Mouse (Mus musculus) liver, postnatal 0 days (tissue): ENCODE measurements around the gene Adarb1. TPM values are rescaled to one million over a fixed set of nuclear protein-coding genes. Genes with fewer than 3 reads are reported as not detected.
"Not testable (repeated sequence)": the region's sequence is repeated elsewhere in the genome, so short reads cannot be mapped to it uniquely, and the experiment has no call there.

Source experiments
- ATAC-seq: fragments of 200-750 bp; cut with Nextera tagmentation; 2 replicates; pipeline ENCODE4 v1.8.0; 2017; ENCODE audit warnings: mild to moderate bottlenecking, moderate library complexity
- DNase-seq: peaks from one replicate; pipeline ENCODE4 v3.0.0-alpha.2; 2016
- H3K27ac ChIP-seq: fragments of 300-500 bp; sonication (generic); 2 replicates; pipeline ENCODE4 v1.5.1; 2014; ENCODE audit warnings: antibody characterized with exemption, moderate library complexity, mild to moderate bottlenecking, low read depth
- H3K27me3 ChIP-seq: fragments of 300-500 bp; sonication (generic); 2 replicates; pipeline ENCODE4 v1.6.1; 2014; ENCODE audit warnings: low read length, control low read depth, mixed read lengths; ENCODE audit not compliant: insufficient read depth
- H3K36me3 ChIP-seq: fragments of 300-500 bp; sonication (generic); replicated peaks from 2 replicates; pipeline ENCODE4 v1.6.1; 2014; ENCODE audit warnings: mild to moderate bottlenecking, control low read depth, low read length, moderate library complexity, mixed read lengths; ENCODE audit not compliant: insufficient read depth
- H3K4me1 ChIP-seq: fragments of 300-500 bp; sonication (generic); 2 replicates; pipeline ENCODE4 v1.6.1; 2014; ENCODE audit warnings: antibody characterized with exemption, mild to moderate bottlenecking, control low read depth; ENCODE audit not compliant: insufficient read depth
- H3K4me2 ChIP-seq: fragments of 300-500 bp; sonication (generic); 2 replicates; pipeline ENCODE4 v1.6.1; 2014; ENCODE audit warnings: low read depth, mild to moderate bottlenecking, low read length, moderate library complexity, mixed read lengths
- H3K4me3 ChIP-seq: fragments of 300-500 bp; sonication (generic); 2 replicates; pipeline ENCODE4 v1.5.1; 2014; ENCODE audit warnings: low read depth, low read length
- H3K9ac ChIP-seq: fragments of 300-500 bp; sonication (generic); replicated peaks from 2 replicates; pipeline ENCODE4 v1.6.1; 2014; ENCODE audit warnings: mild to moderate bottlenecking, moderate library complexity
- H3K9me3 ChIP-seq: fragments of 300-500 bp; sonication (generic); 2 replicates; pipeline ENCODE4 v1.6.1; 2016; ENCODE audit warnings: mild to moderate bottlenecking, control low read depth, low read length, mixed read lengths
- CTCF ChIP-seq: sonication (generic); IDR thresholded peaks from 2 replicates; pipeline ENCODE4 v1.5.1; 2016; ENCODE audit warnings: antibody characterized with exemption, low read depth
- EP300 ChIP-seq: IDR thresholded peaks from 2 replicates; pipeline ENCODE4 v1.6.1; 2016; ENCODE audit warnings: antibody characterized with exemption, low read depth, mild to moderate bottlenecking
- WGBS: fragments of 180-500 bp; shearing (Covaris S2); extraction: QIAGEN DNeasy Blood & Tissue Kit; methylation state at CpG from one replicate; pipeline ENCODE4 v1.1.7; 2014; ENCODE audit not compliant: insufficient replicate concordance; 5-methylcytosine and 5-hydroxymethylcytosine counted together
- polyA plus RNA-seq: library from polyadenylated mRNA; unstranded; fragments of >200 nt; fragmentation: Nextera tagmentation; extraction: Ambion mirVana; gene quantifications from 2 replicates; pipeline ENCODE4 v1.2.1, GENCODE M21; 2015

Gene Adarb1
- polyA plus RNA-seq, 1 experiment from 2014 or later, result 1.8 TPM

- Histone ChIP-seq H3K4me3 (no peak overlapping the region), H3K27ac (no peak overlapping the region), H3K9me3 (no peaks in the 10 kb centered on the region), H3K9ac (no peak overlapping the region), H3K36me3 (no peaks in the 10 kb centered on the region), H3K4me2 (no peak overlapping the region), H3K27me3 (no peaks in the 10 kb centered on the region), H3K4me1 (no peaks in the 10 kb centered on the region)
- TF ChIP-seq CTCF (peak; percentile 99), EP300 (no peak)
- ATAC-seq (no peak), DNase-seq (peak; percentile 80)
- WGBS, result 15% methylated on average over 6 of the region's 6 CpGs
These were observed 135.2 kb downstream of the Adarb1 start for GRCm38 (mm10) chr10:77282822-77283221.

GRCm38 (mm10) chr10:77282085-77282484 is 136.0 kb downstream of the Adarb1 start:
- not testable (repeated sequence) for H3K27ac ChIP-seq, H3K4me3 ChIP-seq, H3K4me1 ChIP-seq, DNase-seq, ATAC-seq, H3K4me2 ChIP-seq, H3K27me3 ChIP-seq, H3K9ac ChIP-seq, H3K36me3 ChIP-seq, H3K9me3 ChIP-seq
- 0 out of 2 replicates have a peak, but pooled peaks have one; percentile 17 for TF ChIP-seq CTCF
- 58% methylated on average over 1 of the region's 1 CpGs for WGBS

GRCm38 (mm10) chr10:77273798-77274197 is 144.3 kb downstream of the Adarb1 start:
- TF ChIP-seq EP300 (no peak), CTCF (no peak)
- peaks cover 14% of the 10 kb centered on the region for H3K36me3 ChIP-seq
- ATAC-seq (no peak), DNase-seq (no peak)
- no peaks in the 10 kb centered on the region for H3K4me1 ChIP-seq
- no peak overlapping the region for H3K9ac ChIP-seq
- H3K27me3 ChIP-seq, result no peaks in the 10 kb centered on the region
- no peak overlapping the region for H3K4me2 ChIP-seq
- H3K27ac ChIP-seq, result no peak overlapping the region
- H3K9me3 ChIP-seq, result no peaks in the 10 kb centered on the region
- H3K4me3 ChIP-seq, result no peak overlapping the region

- Histone ChIP-seq H3K36me3 (peaks cover 21% of the 10 kb centered on the region), H3K9ac (no peak overlapping the region), H3K4me1 (no peaks in the 10 kb centered on the region), H3K4me2 (no peak overlapping the region), H3K27me3 (no peaks in the 10 kb centered on the region), H3K4me3 (no peak overlapping the region), H3K27ac (no peak overlapping the region), H3K9me3 (no peaks in the 10 kb centered on the region)
- WGBS, result 57% methylated on average over 11 of the region's 11 CpGs
- no peak for DNase-seq
- TF ChIP-seq CTCF (no peak), EP300 (no peak)
- no peak for ATAC-seq
These were observed 144.9 kb downstream of the Adarb1 start for GRCm38 (mm10) chr10:77272980-77273730.

GRCm38 (mm10) chr10:77269129-77269528 is 148.9 kb downstream of the Adarb1 start:
- Histone ChIP-seq H3K4me1 (peaks cover 2% of the 10 kb centered on the region; the same call in 1 of the 2 replicates), H3K27ac (no peak overlapping the region), H3K4me2 (no peak overlapping the region), H3K36me3 (peaks cover 49% of the 10 kb centered on the region), H3K9ac (no peak overlapping the region), H3K4me3 (no peak overlapping the region), H3K27me3 (no peaks in the 10 kb centered on the region), H3K9me3 (no peaks in the 10 kb centered on the region)
- ATAC-seq, result no peak
- TF ChIP-seq CTCF (no peak), EP300 (no peak)
- WGBS, result 73% methylated on average over 7 of the region's 7 CpGs
- DNase-seq, result no peak

GRCm38 (mm10) chr10:77267027-77267426 is 151.0 kb downstream of the Adarb1 start:
- 70% methylated on average over 14 of the region's 14 CpGs for WGBS
- H3K36me3 ChIP-seq, result peaks cover 55% of the 10 kb centered on the region
- TF ChIP-seq EP300, result no peak
- TF ChIP-seq CTCF, result no peak

More at GRCm38 (mm10) chr10:77267027-77267426, 151.0 kb downstream of the Adarb1 start:
- Histone ChIP-seq H3K9me3 (no peaks in the 10 kb centered on the region), H3K9ac (no peak overlapping the region), H3K27ac (no peak overlapping the region), H3K4me3 (no peak overlapping the region), H3K27me3 (no peaks in the 10 kb centered on the region), H3K4me1 (peaks cover 2% of the 10 kb centered on the region; the same call in 1 of the 2 replicates), H3K4me2 (no peak overlapping the region)
- no peak for ATAC-seq
- DNase-seq, result no peak
